Mouse (Mus musculus) lung, postnatal 25 days (tissue): Measurements from ENCODE around the gene Pkn3.
"Not testable (repeated sequence)": the region's sequence is repeated elsewhere in the genome, so short reads cannot be mapped to it uniquely, and the experiment has no call there.

ENCODE experiments used
- DNase-seq: peaks from one replicate; pipeline ENCODE4 v3.0.0; 2022; ENCODE audit warnings: low spot score

Pkn3 gene

GRCm38 (mm10) chr2:30100214-30100613 lies 22.7 kb downstream of the Pkn3 start:
- DNase-seq: no peak

- DNase-seq: peak; percentile 43
These were observed 28.9 kb downstream of the Pkn3 start for GRCm38 (mm10) chr2:30106364-30106763.

GRCm38 (mm10) chr2:30107646-30108045 lies 30.2 kb downstream of the Pkn3 start:
- DNase-seq: no peak

GRCm38 (mm10) chr2:30108260-30108659 lies 30.8 kb downstream of the Pkn3 start:
- DNase-seq: no peak

GRCm38 (mm10) chr2:30111500-30111899 lies 34.0 kb downstream of the Pkn3 start:
- DNase-seq: no peak

- no peak for DNase-seq
These were observed 35.1 kb downstream of the Pkn3 start for GRCm38 (mm10) chr2:30112564-30112963.

- peak; percentile 30 for DNase-seq
These were observed 42.2 kb downstream of the Pkn3 start for GRCm38 (mm10) chr2:30119641-30120051.

- DNase-seq: no peak
These were observed 42.8 kb downstream of the Pkn3 start for GRCm38 (mm10) chr2:30120269-30120668.

GRCm38 (mm10) chr2:30122766-30123165 lies 45.3 kb downstream of the Pkn3 start:
- DNase-seq: no peak

GRCm38 (mm10) chr2:30123729-30124471 lies 46.4 kb downstream of the Pkn3 start:
- no peak for DNase-seq

- DNase-seq: peak; percentile 97
These were observed 47.2 kb downstream of the Pkn3 start, which contains the start of gene Zer1 for GRCm38 (mm10) chr2:30124472-30125274. Gene Zer1, minus strand, starts transcription at chr2:30124585.

GRCm38 (mm10) chr2:30128789-30129188 lies 51.3 kb downstream of the Pkn3 start:
- peak; percentile 57 for DNase-seq

- no peak for DNase-seq
These were observed 52.7 kb downstream of the Pkn3 start for GRCm38 (mm10) chr2:30130156-30130555.

GRCm38 (mm10) chr2:30131240-30131639 lies 53.8 kb downstream of the Pkn3 start:
- DNase-seq: not testable (repeated sequence)

GRCm38 (mm10) chr2:30132801-30133612 lies 55.5 kb downstream of the Pkn3 start:
- peak; percentile 48 for DNase-seq

- peak; percentile 98 for DNase-seq
These were observed 56.3 kb downstream of the Pkn3 start, which contains the start of gene Tbc1d13 for GRCm38 (mm10) chr2:30133613-30134377. Gene Tbc1d13, plus strand, starts transcription at chr2:30133746.

- no peak for DNase-seq
These were observed 56.9 kb downstream of the Pkn3 start for GRCm38 (mm10) chr2:30134378-30134711.

- no peak for DNase-seq
These were observed 57.6 kb downstream of the Pkn3 start for GRCm38 (mm10) chr2:30134928-30135620.

- DNase-seq: no peak
These were observed 59.0 kb downstream of the Pkn3 start for GRCm38 (mm10) chr2:30136458-30136857.

- not testable (repeated sequence) for DNase-seq
These were observed 62.5 kb downstream of the Pkn3 start for GRCm38 (mm10) chr2:30140021-30140420.
